Mouse (Mus musculus) cerebellum, postnatal 4 days (tissue): ENCODE measurements at regions not wholly inside any gene's neighbourhood (a gene's known extent, or its start where the extent isn't known, plus 50 kb on each side); places are given as distances from the start of the nearest gene placed in this dataset.

Experiments used
- DNase-seq, 2 experiments: peaks; one replicate each; pipeline ENCODE4 v3.0.0; 2022; ENCODE audit warnings: low spot score in 2 of 2, mixed read lengths in 1 of 2

- DNase-seq, result no peak
Measured at GRCm38 (mm10) chr8:24284966-24285365, 440.7 kb downstream of the Adam3 start.

DNA sequence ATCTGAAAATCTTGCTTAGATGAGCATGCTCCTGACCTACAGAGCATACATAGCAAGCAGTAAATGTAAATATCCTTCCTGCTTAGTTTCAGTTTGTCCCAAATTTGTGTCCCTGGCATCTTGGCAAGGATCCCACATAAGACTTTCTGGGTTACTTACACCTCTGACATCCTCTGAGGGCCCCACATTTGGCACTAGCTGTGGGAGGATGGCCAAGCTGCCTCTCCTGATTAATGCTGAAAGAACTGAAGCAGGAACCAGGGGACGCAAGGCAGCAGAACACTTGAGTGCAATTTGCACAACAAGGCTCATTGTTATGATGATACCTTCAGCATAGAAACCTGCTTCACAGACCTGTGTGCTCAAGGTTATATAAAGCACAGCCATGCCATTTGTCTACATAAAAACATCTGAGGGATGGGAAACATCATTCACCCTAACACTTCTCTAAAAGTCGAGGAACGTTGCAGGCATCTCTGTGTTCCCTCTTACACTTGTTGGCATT lies 441.7 kb downstream of the Adam3 start:
- DNase-seq, result no peak

- no peak for DNase-seq
Measured at GRCm38 (mm10) chr8:24280296-24280695, 445.4 kb downstream of the Adam3 start.

- DNase-seq, result no peak
Measured at GRCm38 (mm10) chr8:24278391-24278790, 447.3 kb downstream of the Adam3 start.

- DNase-seq, result no peak
Measured at GRCm38 (mm10) chr8:24261359-24261758, 464.3 kb downstream of the Adam3 start.

- no peak for DNase-seq
Measured at GRCm38 (mm10) chr8:24258622-24259021, 467.0 kb downstream of the Adam3 start.

- DNase-seq, result no peak
Measured at GRCm38 (mm10) chr8:24242211-24242610, 483.4 kb downstream of the Adam3 start.

GRCm38 (mm10) chr8:24240211-24240983 lies 485.3 kb downstream of the Adam3 start:
- no peak for DNase-seq

DNA sequence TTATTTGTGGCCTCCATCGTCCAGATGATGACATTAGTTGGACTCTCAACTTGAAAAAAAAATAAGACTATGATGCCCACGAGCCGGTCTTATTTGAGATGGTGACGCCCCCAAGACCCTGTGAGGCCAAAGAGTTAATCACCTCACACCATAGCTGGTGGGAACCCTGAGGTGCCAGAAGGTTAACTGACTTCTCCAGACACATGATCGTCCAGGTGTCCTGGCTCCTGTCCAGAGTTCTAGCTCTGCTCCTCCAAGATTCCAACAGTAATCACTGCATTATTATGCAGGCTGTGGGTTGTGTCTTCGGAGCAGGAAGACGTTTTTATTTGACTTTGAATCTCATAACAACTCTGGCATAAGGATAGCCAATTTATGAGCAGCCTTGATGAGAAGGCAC lies 490.7 kb downstream of the Adam3 start:
- DNase-seq, result no peak

GRCm38 (mm10) chr8:24228148-24228547 lies 497.5 kb downstream of the Adam3 start:
- DNase-seq, result peak in 1 of 2 experiments; percentile 64

GRCm38 (mm10) chr8:24227331-24228072 lies 498.1 kb downstream of the Adam3 start:
- DNase-seq, result no peak

DNA sequence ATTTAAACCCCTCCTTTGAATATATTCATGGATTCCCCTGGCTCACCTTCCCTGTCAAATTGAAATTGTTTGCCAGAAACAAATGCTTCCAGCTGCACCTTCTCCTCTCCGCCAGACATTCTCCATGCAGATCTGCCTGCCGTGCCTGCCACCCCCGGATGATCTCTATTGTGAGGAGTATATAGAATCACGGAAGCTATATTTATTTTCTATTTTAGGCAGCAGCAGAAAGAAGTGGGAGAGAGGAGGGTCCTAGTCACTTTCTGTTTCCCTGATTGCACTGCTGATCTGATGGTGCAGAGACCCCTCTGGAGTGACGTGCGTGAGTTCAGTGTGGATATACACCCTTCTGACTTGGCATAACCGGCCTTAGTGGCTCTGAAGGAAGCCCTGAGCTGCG lies 505.4 kb downstream of the Adam3 start:
- no peak for DNase-seq

GRCm38 (mm10) chr8:24216655-24217054 lies 509.0 kb downstream of the Adam3 start:
- DNase-seq, result no peak

DNA sequence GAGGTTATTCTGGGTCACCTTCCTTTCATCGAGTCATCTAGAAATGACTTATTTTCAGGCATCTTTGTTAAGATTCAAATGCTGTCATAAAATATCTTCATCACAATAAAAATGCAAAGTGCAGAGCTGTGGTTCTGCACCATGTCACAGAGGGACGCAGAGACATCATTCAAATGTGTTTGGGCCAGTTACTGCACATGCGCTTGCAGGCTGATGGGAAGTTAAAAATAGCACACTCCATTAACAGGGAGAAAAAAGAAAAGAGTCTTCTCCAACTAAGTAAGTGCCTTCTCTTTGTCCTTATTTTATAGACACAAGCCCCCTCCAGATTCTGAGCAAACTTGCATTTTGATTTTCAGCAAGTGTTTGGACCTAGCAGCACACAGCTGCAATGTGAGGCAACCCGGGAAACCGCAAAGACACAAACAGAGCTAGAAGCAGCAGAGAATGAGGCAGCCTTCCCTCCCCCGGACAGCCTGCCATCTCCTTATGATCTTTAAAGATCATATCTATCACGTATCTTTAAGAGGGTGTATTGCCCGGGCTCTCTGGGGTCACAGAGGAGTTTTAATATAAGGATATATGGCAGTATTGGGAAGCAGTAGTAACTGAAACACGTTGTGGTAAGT lies 510.0 kb downstream of the Adam3 start:
- no peak for DNase-seq

DNA sequence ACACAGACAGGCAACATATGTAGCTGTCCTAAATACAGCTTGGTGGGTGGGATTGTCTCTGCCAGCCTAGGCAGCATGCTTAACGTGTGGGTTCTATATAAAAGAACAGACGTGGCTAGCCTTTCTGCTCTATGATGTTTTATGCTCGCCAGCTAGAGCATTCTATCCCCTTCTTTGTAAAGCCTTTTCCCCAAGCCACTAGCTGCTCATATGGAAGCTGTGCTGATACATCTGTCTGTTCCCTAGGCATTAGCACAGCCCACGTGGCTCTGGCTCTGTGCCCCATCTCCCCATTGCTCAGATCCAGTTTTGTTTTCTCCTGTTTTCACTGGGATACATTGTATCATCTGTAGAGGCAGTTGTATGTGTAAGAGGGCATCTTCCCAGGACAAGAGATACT lies 511.3 kb downstream of the Adam3 start:
- DNase-seq, result no peak

GRCm38 (mm10) chr8:24212216-24213200 lies 513.1 kb downstream of the Adam3 start:
- DNase-seq, result no peak

GRCm38 (mm10) chr8:24211091-24211490 lies 514.6 kb downstream of the Adam3 start:
- no peak for DNase-seq
